ENCODE assay signal across 12 mouse cellular contexts in genomic region chr6:28576356-28577264, GRCm38 (mm10).
DNase-seq lines count a peak whose midpoint lies in the region; ATAC-seq and TF ChIP-seq lines count a peak whose summit lies in the region.
"Had no signal": no experiment of that assay in that cellular context is flagged by ENCODE, and none has a peak within 500 bp of the region (broad histone marks: within the 10 kb centered on the region; RNA-seq: fewer than 3 reads in every experiment).

No protein-coding gene starts in this region.

- no peaks in the 10 kb centered on the region for H3K27me3 ChIP-seq in forebrain, embryonic 15.5 days
- H3K27me3 ChIP-seq in forebrain, postnatal 0 days (ENCODE audit: insufficient read depth, low read length), result no peaks in the 10 kb centered on the region
- H3K27me3 ChIP-seq in kidney, embryonic 15.5 days, result no peaks in the 10 kb centered on the region
- H3K27me3 ChIP-seq: heart, embryonic 15.5 days; intestine, embryonic 15.5 days had no signal

- 0 out of 2 replicates have a peak overlapping the region, but pooled peaks have one; percentile 17 for H3K27ac ChIP-seq in forebrain, embryonic 15.5 days (replicated peaks)
- H3K27ac ChIP-seq in forebrain, postnatal 0 days (ENCODE audit: low read depth, low read length), result no peak overlapping the region
- H3K27ac ChIP-seq in kidney, embryonic 15.5 days, result peak overlapping the region; percentile 46; the same call in 1 of the 2 replicates
- H3K27ac ChIP-seq: gastrocnemius, adult 2 months; heart, embryonic 15.5 days; intestine, embryonic 15.5 days had no signal

- TF ChIP-seq CTCF in forebrain, postnatal 0 days (IDR thresholded peaks at IDR 0.05; ENCODE audit: low read depth), result no peak

- H3K9ac ChIP-seq in forebrain, embryonic 15.5 days (replicated peaks), result no peak overlapping the region
- H3K9ac ChIP-seq in forebrain, postnatal 0 days, result no peak overlapping the region
- H3K9ac ChIP-seq in kidney, embryonic 15.5 days, result no peak overlapping the region
- H3K9ac ChIP-seq: heart, embryonic 15.5 days; intestine, embryonic 15.5 days had no signal

- H3K4me1 ChIP-seq in forebrain, embryonic 15.5 days, result peaks cover 24% of the 10 kb centered on the region
- H3K4me1 ChIP-seq in forebrain, postnatal 0 days (ENCODE audit: insufficient read depth), result no peaks in the 10 kb centered on the region
- H3K4me1 ChIP-seq in kidney, embryonic 15.5 days, result peaks cover 30% of the 10 kb centered on the region
- H3K4me1 ChIP-seq: intestine, embryonic 15.5 days had no signal

- no peak overlapping the region for H3K4me2 ChIP-seq in forebrain, embryonic 15.5 days (replicated peaks)
- H3K4me2 ChIP-seq in forebrain, postnatal 0 days (ENCODE audit: low read depth), result no peak overlapping the region
- no peak overlapping the region for H3K4me2 ChIP-seq in kidney, embryonic 15.5 days
- H3K4me2 ChIP-seq: heart, embryonic 15.5 days; intestine, embryonic 15.5 days had no signal

- H3K36me3 ChIP-seq in forebrain, embryonic 15.5 days, result no peaks in the 10 kb centered on the region
- H3K36me3 ChIP-seq in forebrain, postnatal 0 days (ENCODE audit: insufficient read depth), result no peaks in the 10 kb centered on the region
- no peaks in the 10 kb centered on the region for H3K36me3 ChIP-seq in kidney, embryonic 15.5 days
- H3K36me3 ChIP-seq: heart, embryonic 15.5 days had no signal

- no peak for ATAC-seq in forebrain, embryonic 15.5 days (replicated peaks)
- no peak for ATAC-seq in forebrain, postnatal 0 days
- ATAC-seq in kidney, embryonic 15.5 days (replicated peaks; ENCODE audit: low FRiP score), result no peak
- peak; percentile 56; the same call in 1 of the 2 replicates for ATAC-seq in common myeloid progenitor, adult 5-6 weeks (replicated peaks; ENCODE audit: low read depth, poor library complexity, severe bottlenecking)
- ATAC-seq: intestine, embryonic 15.5 days; lung, postnatal 0 days had no signal

- WGBS in forebrain, embryonic 15.5 days, result 59% methylated on average over 14 of the region's 14 CpGs
- 57% methylated on average over 14 of the region's 14 CpGs for WGBS in forebrain, postnatal 0 days
- WGBS in kidney, embryonic 15.5 days, result 61% methylated on average over 14 of the region's 14 CpGs

- no peaks in the 10 kb centered on the region for H3K9me3 ChIP-seq in forebrain, embryonic 15.5 days
- H3K9me3 ChIP-seq in forebrain, postnatal 0 days (ENCODE audit: low read length), result no peaks in the 10 kb centered on the region
- no peaks in the 10 kb centered on the region for H3K9me3 ChIP-seq in kidney, embryonic 15.5 days (replicated peaks)
- H3K9me3 ChIP-seq: heart, embryonic 15.5 days; intestine, embryonic 15.5 days had no signal

- no peak overlapping the region for H3K4me3 ChIP-seq in forebrain, embryonic 15.5 days
- no peak overlapping the region for H3K4me3 ChIP-seq in forebrain, postnatal 0 days (ENCODE audit: low read depth, low read length)
- H3K4me3 ChIP-seq in kidney, embryonic 15.5 days (replicated peaks), result no peak overlapping the region
- H3K4me3 ChIP-seq: gastrocnemius, adult 2 months; heart, embryonic 15.5 days; intestine, embryonic 15.5 days had no signal

- no peak for DNase-seq in forebrain, postnatal 0 days
- DNase-seq in kidney, postnatal 25 days, result no peak
- DNase-seq in Muller cell, postnatal 12 days (ENCODE audit: inconsistent ontology term), result peak; percentile 85
- DNase-seq in right cerebral cortex, postnatal 10 days (ENCODE audit: low spot score in 2 of 2), result no peak
- no peak for DNase-seq in left cerebral cortex, adult 11 months (ENCODE audit: low spot score)
- DNase-seq: gastrocnemius, adult 2 months had no signal
